Mouse (Mus musculus): ENCODE measurements around the gene Pfdn2. TPM values are rescaled to one million over a fixed set of nuclear protein-coding genes. Genes with fewer than 3 reads are reported as not detected.

The Pfdn2 gene
- total and polyA plus RNA-seq, 2 experiments from 2014 or later: 9.3 to 94.7 TPM

DNA sequence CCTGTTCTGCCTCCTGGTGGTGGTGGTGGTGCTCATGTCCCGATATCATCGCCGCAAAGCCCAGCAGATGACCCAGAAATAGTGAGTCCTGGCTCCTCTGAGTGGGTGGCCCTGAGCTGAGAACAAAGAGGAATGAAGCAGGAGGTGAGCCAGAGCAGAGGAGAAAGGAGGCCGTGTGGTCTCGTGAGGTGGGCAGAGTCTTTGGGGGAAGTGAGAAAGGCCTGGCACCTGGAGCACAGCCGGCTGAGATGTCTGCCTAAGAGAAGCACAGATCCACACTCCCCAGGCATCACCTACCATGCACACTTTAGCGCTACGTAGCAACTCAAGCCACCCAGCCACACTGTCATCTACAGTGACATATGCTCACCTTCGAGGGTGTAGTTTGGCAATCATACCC is 39.7 kb downstream of the Pfdn2 start:
- H3K27ac ChIP-seq (ENCODE audit: low read depth): no peak overlapping the region
- H3K9me3 ChIP-seq (replicated peaks; ENCODE audit: control insufficient read depth, low read length): no peaks in the 10 kb centered on the region
- H3K4me3 ChIP-seq (ENCODE audit: low read depth, low read length): no peak overlapping the region
- 0 out of 2 replicates have a peak, but pooled peaks cover 4% of the 10 kb centered on the region for H3K27me3 ChIP-seq (ENCODE audit: control insufficient read depth, insufficient read depth, low read length)
- ATAC-seq (ENCODE audit: insufficient read depth, low read depth): no peak
- TF ChIP-seq EP300 (IDR thresholded peaks at IDR 0.05; ENCODE audit: low read depth) (no peak), CTCF (IDR thresholded peaks at IDR 0.05; ENCODE audit: low read depth) (peak; percentile 26; the same call in 1 of the 2 replicates)
- no peaks in the 10 kb centered on the region for H3K36me3 ChIP-seq (replicated peaks; ENCODE audit: control insufficient read depth, insufficient read depth, low read length)
- H3K4me1 ChIP-seq (ENCODE audit: control insufficient read depth, insufficient read depth): peaks cover 2% of the 10 kb centered on the region; the same call in 1 of the 2 replicates
- no peak overlapping the region for H3K4me2 ChIP-seq (ENCODE audit: low read depth, low read length)
- no peak overlapping the region for H3K9ac ChIP-seq (replicated peaks; ENCODE audit: low read depth, low read length)
- 59% methylated on average over 9 of the region's 9 CpGs for WGBS
- DNase-seq (ENCODE audit: low spot score): no peak

- 22% methylated on average over 6 of the region's 6 CpGs for WGBS
- ATAC-seq (ENCODE audit: insufficient read depth, low read depth) (peak; percentile 61; the same call in 1 of the 2 replicates), DNase-seq (ENCODE audit: low spot score) (peak; percentile 29)
- 0 out of 2 replicates have a peak, but pooled peaks cover 2% of the 10 kb centered on the region for H3K27me3 ChIP-seq (ENCODE audit: control insufficient read depth, insufficient read depth, low read length)
- H3K9me3 ChIP-seq (replicated peaks; ENCODE audit: control insufficient read depth, low read length): no peaks in the 10 kb centered on the region
- no peaks in the 10 kb centered on the region for H3K4me1 ChIP-seq (ENCODE audit: control insufficient read depth, insufficient read depth)
- H3K27ac ChIP-seq (ENCODE audit: low read depth): no peak overlapping the region
- no peak overlapping the region for H3K4me3 ChIP-seq (ENCODE audit: low read depth, low read length)
- H3K9ac ChIP-seq (replicated peaks; ENCODE audit: low read depth, low read length): no peak overlapping the region
- no peak for TF ChIP-seq EP300 (IDR thresholded peaks at IDR 0.05; ENCODE audit: low read depth)
- TF ChIP-seq CTCF (IDR thresholded peaks at IDR 0.05; ENCODE audit: low read depth): peak; percentile 54
- no peaks in the 10 kb centered on the region for H3K36me3 ChIP-seq (replicated peaks; ENCODE audit: control insufficient read depth, insufficient read depth, low read length)
- H3K4me2 ChIP-seq (ENCODE audit: low read depth, low read length): peak overlapping the region; percentile 31
Observed at GRCm38 (mm10) chr1:171387099-171387498, 41.6 kb downstream of the Pfdn2 start.

- H3K27ac ChIP-seq (ENCODE audit: low read depth): peak within 1 kb of the TSS; percentile 40; the same call in 1 of the 2 replicates
- H3K4me2 ChIP-seq (ENCODE audit: low read depth, low read length): peak within 1 kb of the TSS; percentile 19; the same call in 1 of the 2 replicates
- H3K36me3 ChIP-seq (replicated peaks; ENCODE audit: control insufficient read depth, insufficient read depth, low read length): no peaks in the 10 kb centered on the region
- 69% methylated on average over 15 of the region's 15 CpGs for WGBS
- no peaks in the 10 kb centered on the region for H3K27me3 ChIP-seq (ENCODE audit: control insufficient read depth, insufficient read depth, low read length)
- no peak within 1 kb of the TSS for H3K9ac ChIP-seq (replicated peaks; ENCODE audit: low read depth, low read length)
- H3K4me3 ChIP-seq (ENCODE audit: low read depth, low read length): peak within 1 kb of the TSS; percentile 27; the same call in 1 of the 2 replicates
- H3K9me3 ChIP-seq (replicated peaks; ENCODE audit: control insufficient read depth, low read length): no peaks in the 10 kb centered on the region
- no peak for ATAC-seq (ENCODE audit: insufficient read depth, low read depth)
- DNase-seq (ENCODE audit: low spot score): no peak
- H3K4me1 ChIP-seq (ENCODE audit: control insufficient read depth, insufficient read depth): no peaks in the 10 kb centered on the region
- TF ChIP-seq EP300 (IDR thresholded peaks at IDR 0.05; ENCODE audit: low read depth): no peak
- no peak for TF ChIP-seq CTCF (IDR thresholded peaks at IDR 0.05; ENCODE audit: low read depth)
Observed at GRCm38 (mm10) chr1:171388376-171389102, 43.1 kb downstream of the Pfdn2 start, which contains the start of gene Arhgap30. Gene Arhgap30 (plus strand): TSS chr1:171388954.

DNA sequence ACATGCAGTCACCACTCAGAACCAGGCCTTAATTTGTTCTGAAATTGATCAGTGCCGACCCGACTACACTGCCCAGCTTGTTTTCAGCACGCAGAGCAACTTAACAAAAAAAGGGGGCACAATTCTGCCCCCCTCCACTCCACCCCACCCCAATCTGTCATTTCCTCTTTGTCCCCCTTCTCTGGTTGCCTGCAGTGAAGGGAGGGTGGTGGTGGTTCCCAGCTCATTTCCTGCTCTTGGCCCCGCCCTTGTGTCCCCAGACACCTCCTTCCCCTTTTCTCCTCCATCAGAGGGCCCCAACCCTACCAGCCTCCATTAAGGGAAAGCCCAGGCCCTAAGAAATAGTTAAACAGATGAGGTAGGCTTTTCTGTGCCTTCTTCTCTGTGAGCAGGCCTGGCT is 44.6 kb downstream of the Pfdn2 start:
- H3K36me3 ChIP-seq (replicated peaks; ENCODE audit: control insufficient read depth, insufficient read depth, low read length): no peaks in the 10 kb centered on the region
- TF ChIP-seq EP300 (IDR thresholded peaks at IDR 0.05; ENCODE audit: low read depth) (no peak), CTCF (IDR thresholded peaks at IDR 0.05; ENCODE audit: low read depth) (no peak)
- DNase-seq (ENCODE audit: low spot score): no peak
- H3K27me3 ChIP-seq (ENCODE audit: control insufficient read depth, insufficient read depth, low read length): no peaks in the 10 kb centered on the region
- H3K4me1 ChIP-seq (ENCODE audit: control insufficient read depth, insufficient read depth): no peaks in the 10 kb centered on the region
- no peaks in the 10 kb centered on the region for H3K9me3 ChIP-seq (replicated peaks; ENCODE audit: control insufficient read depth, low read length)
- peak overlapping the region; percentile 27; the same call in 1 of the 2 replicates for H3K4me3 ChIP-seq (ENCODE audit: low read depth, low read length)
- no peak overlapping the region for H3K27ac ChIP-seq (ENCODE audit: low read depth)
- peak overlapping the region; percentile 19; the same call in 1 of the 2 replicates for H3K4me2 ChIP-seq (ENCODE audit: low read depth, low read length)
- ATAC-seq (ENCODE audit: insufficient read depth, low read depth): no peak
- no peak overlapping the region for H3K9ac ChIP-seq (replicated peaks; ENCODE audit: low read depth, low read length)
- 77% methylated on average over 4 of the region's 4 CpGs for WGBS

GRCm38 (mm10) chr1:171401821-171402220 is 56.4 kb downstream of the Pfdn2 start:
- no peak overlapping the region for H3K4me2 ChIP-seq (ENCODE audit: low read depth, low read length)
- no peaks in the 10 kb centered on the region for H3K4me1 ChIP-seq (ENCODE audit: control insufficient read depth, insufficient read depth)
- TF ChIP-seq EP300 (IDR thresholded peaks at IDR 0.05; ENCODE audit: low read depth): no peak
- no peak for TF ChIP-seq CTCF (IDR thresholded peaks at IDR 0.05; ENCODE audit: low read depth)
- H3K9me3 ChIP-seq (replicated peaks; ENCODE audit: control insufficient read depth, low read length): no peaks in the 10 kb centered on the region
- no peak overlapping the region for H3K4me3 ChIP-seq (ENCODE audit: low read depth, low read length)
- H3K36me3 ChIP-seq (replicated peaks; ENCODE audit: control insufficient read depth, insufficient read depth, low read length): no peaks in the 10 kb centered on the region
- H3K9ac ChIP-seq (replicated peaks; ENCODE audit: low read depth, low read length): no peak overlapping the region
- WGBS: 80% methylated on average over 4 of the region's 4 CpGs
- no peaks in the 10 kb centered on the region for H3K27me3 ChIP-seq (ENCODE audit: control insufficient read depth, insufficient read depth, low read length)
- no peak for DNase-seq (ENCODE audit: low spot score)
- H3K27ac ChIP-seq (ENCODE audit: low read depth): no peak overlapping the region
- no peak for ATAC-seq (ENCODE audit: insufficient read depth, low read depth)
